Mouse (Mus musculus): ENCODE measurements around the gene Setd1b.

GRCm38 (mm10) chr5:123134186-123134874, 7.7 kb upstream of the Setd1b start:
- TF ChIP-seq POLR2A (IDR thresholded peaks at IDR 0.05; ENCODE audit: control insufficient read depth in 1 of 2, insufficient read depth in 1 of 2, low read depth in 1 of 2, low read length in 2 of 2, poor library complexity in 1 of 2) = no peak
- TF ChIP-seq CTCF (IDR thresholded peaks at IDR 0.05 in 2 of 3, conservative IDR thresholded peaks at IDR 0.05 in 1 of 3; ENCODE audit: control insufficient read depth in 1 of 3, insufficient read depth in 1 of 3, low read depth in 2 of 3, low read length in 3 of 3, poor library complexity in 1 of 3, severe bottlenecking in 1 of 3) = no peak
- TF ChIP-seq TBP (IDR thresholded peaks at IDR 0.05; ENCODE audit: low read depth, low read length) = no peak
- TF ChIP-seq ELF1 (IDR thresholded peaks at IDR 0.05; ENCODE audit: low read depth, low read length) = no peak
- no peak for TF ChIP-seq EP300 (IDR thresholded peaks at IDR 0.05; ENCODE audit: low read depth in 1 of 2, low read length in 2 of 2)
- TF ChIP-seq POLR2AphosphoS2 (IDR thresholded peaks at IDR 0.05; ENCODE audit: low read length) = no peak

Data from MEL (cell line).